Mouse (Mus musculus) C2C12 (cell line): ENCODE data around the gene Trim43a. TPM values are rescaled to one million over a fixed set of nuclear protein-coding genes. Genes with fewer than 3 reads are reported as not detected.
"Not testable (repeated sequence)": the region's sequence is repeated elsewhere in the genome, so short reads cannot be mapped to it uniquely, and the experiment has no call there.

Experiments used
- H3K27me3 ChIP-seq: one replicate; pipeline ENCODE4 v1.6.1; 2011; ENCODE audit not compliant: control insufficient read depth, insufficient read depth, insufficient read length
- H3K36me3 ChIP-seq: one replicate; pipeline ENCODE4 v1.6.1; 2011; ENCODE audit not compliant: control insufficient read depth, insufficient read depth
- H3K4me3 ChIP-seq: one replicate; pipeline ENCODE4 v1.5.1; 2011; ENCODE audit warnings: mild to moderate bottlenecking, control low read depth; ENCODE audit not compliant: poor library complexity, insufficient read depth, severe bottlenecking
- H3K79me2 ChIP-seq: one replicate; pipeline ENCODE4 v1.6.1; 2011; ENCODE audit not compliant: control insufficient read depth, insufficient read depth
- H3K79me3 ChIP-seq: one replicate; pipeline ENCODE4 v1.6.1; 2011; ENCODE audit warnings: low read depth, control low read depth
- H3ac ChIP-seq: one replicate; pipeline ENCODE3; 2011; ENCODE audit warnings: low read depth; ENCODE audit not compliant: control insufficient read depth, insufficient read length
- CEBPB ChIP-seq: IDR thresholded peaks from one replicate; pipeline ENCODE4 v1.6.1; 2011; ENCODE audit warnings: low read depth, mild to moderate bottlenecking, control low read depth, moderate library complexity
- CTCF ChIP-seq: IDR thresholded peaks from one replicate; pipeline ENCODE4 v1.5.1; 2011; ENCODE audit not compliant: control insufficient read depth, insufficient read depth, insufficient read length
- FOSL1 ChIP-seq: IDR thresholded peaks from one replicate; pipeline ENCODE4 v1.8.0; 2011; ENCODE audit warnings: mild to moderate bottlenecking, low read length; ENCODE audit not compliant: poor library complexity, insufficient read depth, severe bottlenecking
- MAX ChIP-seq: IDR thresholded peaks from one replicate; pipeline ENCODE4 v1.6.1; 2011; ENCODE audit warnings: mild to moderate bottlenecking, control low read depth
- MYOD1 ChIP-seq: IDR thresholded peaks from one replicate; pipeline ENCODE4 v1.6.1; 2011; ENCODE audit warnings: low read depth; ENCODE audit not compliant: control insufficient read depth, insufficient read length
- MYOG ChIP-seq: IDR thresholded peaks from one replicate; pipeline ENCODE4 v1.6.1; 2011; ENCODE audit not compliant: control insufficient read depth, insufficient read length; ENCODE audit errors: extremely low read depth
- USF1 ChIP-seq: IDR thresholded peaks from one replicate; pipeline ENCODE4 v1.6.1; 2011; ENCODE audit warnings: low read depth, mild to moderate bottlenecking, control low read depth, moderate library complexity
- polyA plus RNA-seq: library from polyadenylated mRNA; unstranded; fragments of >200 nt; fragmentation: generic; extraction: Trizol; gene quantifications from one replicate; pipeline ENCODE4 v1.2.1, GENCODE M21; 2012; ENCODE audit warnings: missing spikeins

Trim43a gene
- polyA plus RNA-seq, 1 experiment = 0.04 TPM

- TF ChIP-seq CEBPB (no peak), MYOD1 (no peak), MAX (no peak), CTCF (no peak), FOSL1 (no peak), USF1 (no peak), MYOG (no peak)
- no peaks in the 10 kb centered on the region for H3K27me3 ChIP-seq
These were observed 34.0 kb upstream of the Trim43a start for GRCm38 (mm10) chr9:88546657-88547056.

GRCm38 (mm10) chr9:88547270-88547669, 33.4 kb upstream of the Trim43a start:
- Histone ChIP-seq H3K36me3 (no peaks in the 10 kb centered on the region), H3K27me3 (no peaks in the 10 kb centered on the region), H3K79me3 (no peaks in the 10 kb centered on the region), H3K79me2 (no peaks in the 10 kb centered on the region), H3K4me3 (peak overlapping the region; percentile 65), H3ac (no peak overlapping the region)
- TF ChIP-seq MAX (no peak), CTCF (peak; percentile 1), MYOD1 (no peak)

More at GRCm38 (mm10) chr9:88546657-88547056, 34.0 kb upstream of the Trim43a start:
- H3K36me3 ChIP-seq = no peaks in the 10 kb centered on the region
- no peaks in the 10 kb centered on the region for H3K79me2 ChIP-seq
- H3K4me3 ChIP-seq = no peak overlapping the region
- no peak overlapping the region for H3ac ChIP-seq
- H3K79me3 ChIP-seq = no peaks in the 10 kb centered on the region

- peak within 1 kb of the TSS; percentile 9 for H3ac ChIP-seq
- H3K79me3 ChIP-seq = no peaks in the 10 kb centered on the region
- no peaks in the 10 kb centered on the region for H3K27me3 ChIP-seq
- peak within 1 kb of the TSS; percentile 65 for H3K4me3 ChIP-seq
- TF ChIP-seq MYOD1 (no peak), CTCF (no peak), USF1 (no peak), FOSL1 (no peak), CEBPB (no peak), MAX (no peak), MYOG (no peak)
- no peaks in the 10 kb centered on the region for H3K36me3 ChIP-seq
- no peaks in the 10 kb centered on the region for H3K79me2 ChIP-seq
These were observed 32.7 kb upstream of the Trim43a start, which contains the start of gene Zfp949 for GRCm38 (mm10) chr9:88547851-88548613. Zfp949 (plus strand) TSS chr9:88548020.

- TF ChIP-seq MYOD1 (no peak), USF1 (no peak), MAX (no peak)
These were observed 32.1 kb upstream of the Trim43a start for GRCm38 (mm10) chr9:88548614-88548945.

GRCm38 (mm10) chr9:88553071-88553470, 27.6 kb upstream of the Trim43a start:
- no peak for TF ChIP-seq CEBPB
- no peak for TF ChIP-seq MAX
- no peak for TF ChIP-seq MYOD1
- TF ChIP-seq USF1 = no peak
- no peak for TF ChIP-seq CTCF
- TF ChIP-seq FOSL1 = no peak
- TF ChIP-seq MYOG = no peak

More at GRCm38 (mm10) chr9:88548614-88548945, 32.1 kb upstream of the Trim43a start:
- H3K4me3 ChIP-seq = peak overlapping the region; percentile 65
- H3K36me3 ChIP-seq = no peaks in the 10 kb centered on the region
- H3ac ChIP-seq = peak overlapping the region; percentile 9
- no peaks in the 10 kb centered on the region for H3K79me2 ChIP-seq
- H3K27me3 ChIP-seq = no peaks in the 10 kb centered on the region
- H3K79me3 ChIP-seq = no peaks in the 10 kb centered on the region

GRCm38 (mm10) chr9:88558146-88558545, 22.5 kb upstream of the Trim43a start:
- Histone ChIP-seq H3K27me3 (no peaks in the 10 kb centered on the region), H3K4me3 (no peak overlapping the region), H3K79me3 (no peaks in the 10 kb centered on the region), H3K79me2 (no peaks in the 10 kb centered on the region), H3ac (no peak overlapping the region), H3K36me3 (no peaks in the 10 kb centered on the region)
- no peak for TF ChIP-seq USF1
- TF ChIP-seq CTCF = no peak
- TF ChIP-seq MYOG = no peak

More at GRCm38 (mm10) chr9:88553071-88553470, 27.6 kb upstream of the Trim43a start:
- Histone ChIP-seq H3ac (no peak overlapping the region), H3K36me3 (no peaks in the 10 kb centered on the region), H3K79me3 (no peaks in the 10 kb centered on the region), H3K79me2 (no peaks in the 10 kb centered on the region), H3K27me3 (no peaks in the 10 kb centered on the region), H3K4me3 (no peak overlapping the region)

GRCm38 (mm10) chr9:88561476-88561875, 19.2 kb upstream of the Trim43a start:
- not testable (repeated sequence) for H3ac ChIP-seq, H3K79me2 ChIP-seq, H3K27me3 ChIP-seq, H3K36me3 ChIP-seq, H3K79me3 ChIP-seq, H3K4me3 ChIP-seq

- not testable (repeated sequence) for H3K79me2 ChIP-seq, H3ac ChIP-seq, H3K36me3 ChIP-seq, H3K27me3 ChIP-seq, H3K4me3 ChIP-seq, H3K79me3 ChIP-seq
These were observed 10.2 kb upstream of the Trim43a start for GRCm38 (mm10) chr9:88570471-88570870.

GRCm38 (mm10) chr9:88593708-88594107, 13.0 kb downstream of the Trim43a start:
- not testable (repeated sequence) for H3K27me3 ChIP-seq, H3K79me2 ChIP-seq, H3ac ChIP-seq, H3K79me3 ChIP-seq, H3K4me3 ChIP-seq, H3K36me3 ChIP-seq
